Mouse (Mus musculus) testis, adult 2 months (tissue): ENCODE measurements around the gene Manba. TPM values are rescaled to one million over a fixed set of nuclear protein-coding genes. Genes with fewer than 3 reads are reported as not detected.

Source experiments
- H3K27ac ChIP-seq: fragments of 200-500 bp; 2 replicates; pipeline ENCODE4 v1.5.1; 2012; ENCODE audit warnings: low read depth, low read length; ENCODE audit not compliant: control insufficient read depth, insufficient read depth
- H3K27me3 ChIP-seq: fragments of 200-500 bp; 2 replicates; pipeline ENCODE4 v1.6.1; 2012; ENCODE audit warnings: mild to moderate bottlenecking, low read length, moderate library complexity; ENCODE audit not compliant: control insufficient read depth, insufficient read depth
- H3K36me3 ChIP-seq: fragments of 200-500 bp; 2 replicates; pipeline ENCODE4 v1.6.1; 2012; ENCODE audit warnings: mild to moderate bottlenecking, low read length; ENCODE audit not compliant: control insufficient read depth, insufficient read depth
- H3K4me1 ChIP-seq: fragments of 200-500 bp; 2 replicates; pipeline ENCODE4 v1.6.1; 2012; ENCODE audit warnings: low read length; ENCODE audit not compliant: control insufficient read depth, insufficient read depth
- H3K4me3 ChIP-seq: fragments of 200-500 bp; 2 replicates; pipeline ENCODE4 v1.5.1; 2012; ENCODE audit warnings: low read depth, mild to moderate bottlenecking, low read length, moderate library complexity, mixed read lengths; ENCODE audit not compliant: control insufficient read depth
- CTCF ChIP-seq: fragments of 200-500 bp; IDR thresholded peaks from 2 replicates; pipeline ENCODE4 v1.5.1; 2012; ENCODE audit warnings: low read depth, mild to moderate bottlenecking, inconsistent platforms, low read length, moderate library complexity; ENCODE audit not compliant: control insufficient read depth, insufficient read depth, insufficient replicate concordance
- POLR2A ChIP-seq: fragments of 200-500 bp; IDR thresholded peaks from 2 replicates; pipeline ENCODE4 v1.6.1; 2012; ENCODE audit warnings: low read depth, mild to moderate bottlenecking, inconsistent platforms, low read length, moderate library complexity; ENCODE audit not compliant: control insufficient read depth
- polyA plus RNA-seq: library from polyadenylated mRNA; depleted of rRNA; stranded (reverse); fragments of >200 nt; gene quantifications from 2 replicates; pipeline ENCODE4 v1.2.3, GENCODE M21; 2012

Gene Manba
- polyA plus RNA-seq, 1 experiment, result 8.5 TPM

DNA sequence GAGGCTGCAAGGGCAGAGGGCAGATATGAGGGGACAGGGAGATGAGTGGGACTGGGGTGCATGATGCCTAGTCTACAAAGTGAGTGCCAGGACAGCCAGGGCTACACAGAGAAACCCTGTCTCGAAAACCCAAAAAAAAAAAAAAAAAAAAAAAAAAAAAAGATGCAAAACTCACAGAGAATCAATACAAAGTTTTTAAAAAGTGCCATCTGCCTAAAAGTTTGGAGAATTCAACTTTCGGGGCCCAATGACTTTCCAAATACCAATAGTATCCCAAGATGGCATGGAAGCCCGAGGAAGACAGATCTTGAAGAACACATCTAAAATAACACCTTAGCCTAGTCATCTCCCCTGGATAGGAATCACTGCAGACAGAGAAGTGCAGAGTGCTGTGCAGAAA, 112.9 kb downstream of the Manba start:
- Histone ChIP-seq H3K36me3 (no peaks in the 10 kb centered on the region), H3K27me3 (no peaks in the 10 kb centered on the region), H3K4me3 (no peak overlapping the region), H3K27ac (no peak overlapping the region), H3K4me1 (no peaks in the 10 kb centered on the region; the same call in 1 of the 2 replicates)
- no peak for TF ChIP-seq CTCF
- no peak for TF ChIP-seq POLR2A

DNA sequence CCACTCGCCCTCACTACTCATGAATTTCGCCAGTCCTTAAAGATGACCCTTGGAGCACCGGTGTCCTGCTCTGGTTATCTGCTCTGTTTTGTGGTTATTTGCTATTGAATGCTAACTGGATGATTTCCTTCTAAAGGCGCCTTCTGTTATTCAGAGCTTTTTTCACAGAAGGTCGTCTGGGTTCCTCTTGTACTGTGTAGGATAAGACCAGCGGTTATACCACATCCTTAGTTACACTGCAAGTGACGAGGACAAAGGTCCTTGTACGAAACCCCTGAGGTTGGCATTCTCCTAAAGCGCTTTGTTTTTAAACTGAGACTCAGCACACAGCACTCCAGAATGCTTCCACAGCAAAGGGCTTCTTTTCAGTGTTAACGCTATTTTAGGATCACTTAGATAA, 117.3 kb downstream of the Manba start:
- TF ChIP-seq CTCF (no peak), POLR2A (no peak)
- Histone ChIP-seq H3K4me1 (no peaks in the 10 kb centered on the region), H3K27ac (no peak overlapping the region), H3K36me3 (no peaks in the 10 kb centered on the region), H3K4me3 (no peak overlapping the region), H3K27me3 (no peaks in the 10 kb centered on the region)

DNA sequence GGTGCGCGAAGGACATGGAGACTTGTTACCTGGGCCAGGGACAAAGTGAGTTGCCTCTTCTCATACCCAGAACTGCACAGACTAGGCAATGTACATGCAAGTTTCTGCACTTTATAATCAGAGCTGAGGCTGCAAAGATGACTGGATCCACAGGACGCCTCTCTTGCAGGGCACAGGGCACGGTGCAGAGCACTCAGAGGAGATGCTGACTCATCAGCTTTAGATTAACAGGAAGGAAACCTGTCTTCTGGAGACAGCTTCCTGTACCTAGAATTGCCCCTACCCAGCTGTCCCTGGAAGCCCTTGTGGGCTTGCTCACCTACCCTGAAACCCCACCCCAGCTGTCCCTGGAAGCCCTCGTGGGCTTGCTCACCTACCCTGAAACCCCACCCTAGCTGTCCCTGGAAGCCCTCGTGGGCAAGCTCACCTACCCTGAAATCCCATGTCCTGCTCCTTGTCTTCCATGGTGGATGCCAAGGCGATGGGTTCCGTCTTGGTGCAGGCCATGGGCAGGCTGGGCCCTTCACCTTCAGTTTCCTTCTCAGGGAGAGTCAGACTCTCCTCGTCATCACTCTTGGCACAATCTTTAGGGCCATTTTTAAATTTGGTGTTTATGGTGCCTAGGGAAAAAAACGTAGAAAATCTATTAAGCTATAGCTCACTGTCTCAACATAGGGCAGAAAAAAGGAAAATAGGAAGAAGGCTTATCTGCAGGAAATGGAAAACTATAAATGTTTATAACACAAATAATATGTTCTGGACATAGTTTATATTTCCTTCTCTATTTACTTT, 119.4 kb downstream of the Manba start:
- no peak for TF ChIP-seq POLR2A
- TF ChIP-seq CTCF, result no peak
- Histone ChIP-seq H3K36me3 (no peaks in the 10 kb centered on the region), H3K27ac (no peak overlapping the region)

DNA sequence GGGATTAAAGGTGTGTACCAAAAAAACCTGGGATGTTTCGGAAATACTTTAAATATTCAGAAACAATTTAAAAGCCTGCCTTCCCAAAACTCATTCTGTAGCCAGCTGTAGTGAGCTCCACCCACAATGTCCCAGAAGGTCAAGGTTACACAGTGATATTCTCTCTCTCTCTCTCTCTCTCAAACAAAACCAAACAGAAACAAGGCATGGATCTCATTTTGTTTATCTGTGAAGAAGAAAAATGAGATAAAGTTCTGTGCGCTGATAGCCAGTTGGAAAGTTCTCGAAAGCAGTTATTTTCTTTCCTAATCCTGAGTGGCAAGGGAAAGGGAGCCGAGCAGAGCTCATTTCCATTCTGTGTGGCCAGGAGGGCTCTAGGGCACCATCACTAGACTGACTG, 120.1 kb downstream of the Manba start:
- Histone ChIP-seq H3K27me3 (no peaks in the 10 kb centered on the region), H3K4me3 (no peak overlapping the region), H3K36me3 (no peaks in the 10 kb centered on the region), H3K27ac (no peak overlapping the region), H3K4me1 (no peaks in the 10 kb centered on the region)
- no peak for TF ChIP-seq CTCF
- TF ChIP-seq POLR2A, result no peak

More for the DNA sequence above, 119.4 kb downstream of the Manba start:
- H3K4me3 ChIP-seq, result no peak overlapping the region
- H3K4me1 ChIP-seq, result no peaks in the 10 kb centered on the region
- H3K27me3 ChIP-seq, result no peaks in the 10 kb centered on the region

DNA sequence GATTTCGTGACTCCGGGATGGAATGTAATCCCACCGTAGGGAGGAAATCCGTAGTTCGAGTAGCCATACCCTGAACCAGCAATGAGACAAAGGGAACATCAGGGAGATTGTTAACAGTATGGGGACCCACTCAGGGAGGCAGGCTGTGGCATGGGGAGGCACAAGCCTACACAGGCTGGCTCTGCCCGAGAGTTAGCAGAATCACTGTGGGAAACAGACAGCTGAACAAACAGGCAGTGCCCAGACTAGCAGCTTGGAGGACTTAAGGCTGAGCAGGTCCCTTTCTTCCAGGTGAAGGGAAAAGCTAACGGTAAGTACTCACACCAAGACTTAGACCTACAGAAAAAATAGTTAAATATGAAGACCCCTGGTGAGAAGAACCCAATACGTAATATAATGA, 121.2 kb downstream of the Manba start:
- no peaks in the 10 kb centered on the region for H3K27me3 ChIP-seq
- no peaks in the 10 kb centered on the region for H3K36me3 ChIP-seq
- no peak overlapping the region for H3K27ac ChIP-seq
- H3K4me3 ChIP-seq, result no peak overlapping the region
- TF ChIP-seq POLR2A, result no peak
- no peak for TF ChIP-seq CTCF
- peaks cover 4% of the 10 kb centered on the region for H3K4me1 ChIP-seq

DNA sequence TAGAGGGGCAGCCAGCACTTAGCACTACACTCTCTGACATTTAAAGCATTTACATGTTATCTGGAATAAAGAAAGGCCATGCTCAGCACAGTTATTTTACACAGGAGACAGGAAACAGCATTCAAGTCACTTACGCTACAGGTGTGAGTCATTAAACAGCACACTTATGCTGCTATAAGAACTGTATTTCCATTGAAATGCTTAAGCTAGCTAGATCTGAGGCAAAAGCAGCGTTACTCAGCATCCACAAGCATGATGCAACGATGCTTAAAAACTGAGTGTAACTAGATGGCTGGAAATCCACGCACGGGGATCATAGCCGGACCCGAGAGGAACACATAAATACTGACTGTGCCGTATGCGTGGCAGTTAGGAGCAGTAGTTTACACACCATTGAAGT, 121.6 kb downstream of the Manba start:
- peaks cover 4% of the 10 kb centered on the region for H3K4me1 ChIP-seq
- no peak overlapping the region for H3K4me3 ChIP-seq
- TF ChIP-seq CTCF, result no peak
- TF ChIP-seq POLR2A, result no peak
- no peaks in the 10 kb centered on the region for H3K27me3 ChIP-seq
- no peaks in the 10 kb centered on the region for H3K36me3 ChIP-seq
- H3K27ac ChIP-seq, result no peak overlapping the region

DNA sequence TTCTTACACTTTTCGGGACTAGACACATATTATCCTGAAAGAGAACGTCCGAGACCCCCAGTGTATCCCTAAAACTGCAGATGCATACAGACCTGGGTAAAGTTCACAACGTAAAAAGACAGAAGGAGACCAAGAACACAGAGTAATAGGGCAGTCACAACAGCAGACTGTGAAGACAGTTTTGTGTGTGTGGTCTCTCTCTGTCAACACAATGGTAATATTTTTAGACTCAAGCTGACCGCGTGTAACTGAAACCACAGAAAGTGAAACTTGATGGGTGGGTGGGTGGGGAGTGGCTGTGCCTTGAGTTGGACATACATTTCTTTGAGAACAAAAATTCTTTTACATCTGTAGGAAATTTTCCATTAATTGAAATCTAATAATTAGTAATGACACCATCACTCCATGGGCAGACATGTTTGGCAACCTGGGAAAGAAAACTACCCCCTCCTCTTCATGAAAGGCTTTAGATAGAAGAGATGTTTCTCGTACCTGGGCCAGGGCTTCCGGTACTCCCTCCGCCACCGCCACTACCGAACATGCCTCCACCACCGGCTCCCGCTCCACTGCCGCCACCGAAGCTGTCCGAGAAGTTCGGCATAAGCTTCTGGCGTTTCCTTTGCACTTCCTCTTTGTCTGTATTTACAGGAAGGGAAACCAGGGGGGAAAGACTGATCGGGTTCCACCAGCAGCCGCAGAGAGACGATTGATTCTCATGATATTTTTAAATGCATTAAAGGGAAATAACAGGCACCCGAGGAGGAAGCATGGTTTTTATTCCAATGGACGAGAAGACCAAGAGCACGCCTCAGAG, 122.5 kb downstream of the Manba start:
- no peak overlapping the region for H3K4me3 ChIP-seq

More for the DNA sequence above, 122.5 kb downstream of the Manba start:
- H3K36me3 ChIP-seq, result no peaks in the 10 kb centered on the region
- H3K27me3 ChIP-seq, result no peaks in the 10 kb centered on the region
- TF ChIP-seq CTCF (no peak), POLR2A (no peak)
- no peak overlapping the region for H3K27ac ChIP-seq
- H3K4me1 ChIP-seq, result peaks cover 4% of the 10 kb centered on the region
